Mouse (Mus musculus): Measurements from ENCODE around the gene Clip2.

DNA sequence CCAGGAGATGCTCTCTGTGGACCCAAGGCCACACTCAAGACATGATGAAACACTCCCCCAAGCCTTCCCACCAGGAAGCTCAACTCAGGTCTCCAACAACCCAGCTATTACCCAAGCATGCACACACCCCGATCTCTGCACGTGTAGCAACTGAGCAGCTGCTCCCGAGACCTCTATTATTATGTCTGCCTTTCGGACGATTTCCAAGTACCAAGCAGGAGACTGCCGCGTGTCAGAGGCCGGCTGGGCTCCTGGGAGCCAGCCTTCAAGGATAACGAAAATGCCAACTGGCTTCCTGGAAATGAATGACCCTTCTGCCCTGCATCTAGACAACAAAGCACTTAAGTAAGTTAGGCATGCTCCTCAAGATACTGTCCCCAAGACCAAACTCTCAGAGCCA lies 97.8 kb downstream of the Clip2 start:
- TF ChIP-seq CTCF (IDR thresholded peaks at IDR 0.05; ENCODE audit: extremely low read depth, insufficient read length, insufficient replicate concordance, low read depth, low read length) (no peak), POLR2A (IDR thresholded peaks at IDR 0.05; ENCODE audit: low read depth, low read length) (no peak)
